Mouse (Mus musculus) limb, embryonic 14.5 days (tissue): ENCODE measurements around the gene Rsph14. TPM values are rescaled to one million over a fixed set of nuclear protein-coding genes. Genes with fewer than 3 reads are reported as not detected.

ENCODE experiments used
- ATAC-seq: fragments of 200-750 bp; cut with Nextera tagmentation; 2 replicates; pipeline ENCODE4 v1.8.0; 2017; ENCODE audit warnings: low read depth, moderate number of reproducible peaks, moderate TSS enrichment; ENCODE audit not compliant: low FRiP score
- DNase-seq: peaks from one replicate; pipeline ENCODE4 v3.0.0-alpha.2; 2015; ENCODE audit warnings: low spot score
- H3K27ac ChIP-seq: fragments of 300-500 bp; sonication (generic); replicated peaks from 2 replicates; pipeline ENCODE4 v1.5.1; 2014; ENCODE audit warnings: low read depth, mild to moderate bottlenecking, low read length, moderate library complexity, mixed read lengths
- H3K27me3 ChIP-seq: fragments of 300-500 bp; sonication (generic); 2 replicates; pipeline ENCODE4 v1.6.1; 2014; ENCODE audit warnings: low read length, mixed read lengths; ENCODE audit not compliant: control insufficient read depth, insufficient read depth
- H3K36me3 ChIP-seq: fragments of 300-500 bp; sonication (generic); 2 replicates; pipeline ENCODE4 v1.6.1; 2014; ENCODE audit warnings: mild to moderate bottlenecking, low read length, moderate library complexity, mixed read lengths; ENCODE audit not compliant: control insufficient read depth, insufficient read depth
- H3K4me1 ChIP-seq: fragments of 300-500 bp; sonication (generic); 2 replicates; pipeline ENCODE4 v1.6.1; 2014; ENCODE audit warnings: antibody characterized with exemption, low read length, mixed read lengths; ENCODE audit not compliant: control insufficient read depth, insufficient read depth
- H3K4me2 ChIP-seq: fragments of 300-500 bp; sonication (generic); replicated peaks from 2 replicates; pipeline ENCODE4 v1.6.1; 2014; ENCODE audit warnings: low read depth, mild to moderate bottlenecking, low read length, moderate library complexity; ENCODE audit not compliant: severe bottlenecking
- H3K4me3 ChIP-seq: fragments of 300-500 bp; sonication (generic); replicated peaks from 2 replicates; pipeline ENCODE4 v1.5.1; 2014; ENCODE audit warnings: low read length
- H3K9ac ChIP-seq: fragments of 300-500 bp; sonication (generic); 2 replicates; pipeline ENCODE4 v1.6.1; 2014; ENCODE audit warnings: mild to moderate bottlenecking, low read depth, low read length, moderate library complexity; ENCODE audit not compliant: severe bottlenecking
- H3K9me3 ChIP-seq: fragments of 300-500 bp; sonication (generic); 2 replicates; pipeline ENCODE4 v1.6.1; 2016; ENCODE audit warnings: low read length; ENCODE audit not compliant: control insufficient read depth
- POLR2A ChIP-seq: fragments of 200-500 bp; IDR thresholded peaks from 2 replicates; pipeline ENCODE4 v1.8.0; 2012; ENCODE audit warnings: inconsistent platforms, mild to moderate bottlenecking, moderate library complexity, borderline replicate concordance; ENCODE audit not compliant: insufficient read depth, insufficient read length; ENCODE audit errors: extremely low read depth
- WGBS: fragments of 180-500 bp; shearing (Covaris S2); extraction: QIAGEN DNeasy Blood & Tissue Kit; methylation state at CpG from one replicate; pipeline ENCODE4 v1.1.7; 2014; 5-methylcytosine and 5-hydroxymethylcytosine counted together
- polyA plus RNA-seq, 2 experiments: library from polyadenylated mRNA; depleted of rRNA in 1 of 2; stranded (reverse) in 1 of 2; unstranded in 1 of 2; fragments of >200 nt; fragmentation: Nextera tagmentation in 1 of 2; extraction: Ambion mirVana in 1 of 2; gene quantifications; 2 replicates each; pipeline versions ENCODE4 v1.2.1 to v1.2.3; 2012 to 2014

Rsph14 gene
- polyA plus RNA-seq, 2 experiments: not detected

DNA sequence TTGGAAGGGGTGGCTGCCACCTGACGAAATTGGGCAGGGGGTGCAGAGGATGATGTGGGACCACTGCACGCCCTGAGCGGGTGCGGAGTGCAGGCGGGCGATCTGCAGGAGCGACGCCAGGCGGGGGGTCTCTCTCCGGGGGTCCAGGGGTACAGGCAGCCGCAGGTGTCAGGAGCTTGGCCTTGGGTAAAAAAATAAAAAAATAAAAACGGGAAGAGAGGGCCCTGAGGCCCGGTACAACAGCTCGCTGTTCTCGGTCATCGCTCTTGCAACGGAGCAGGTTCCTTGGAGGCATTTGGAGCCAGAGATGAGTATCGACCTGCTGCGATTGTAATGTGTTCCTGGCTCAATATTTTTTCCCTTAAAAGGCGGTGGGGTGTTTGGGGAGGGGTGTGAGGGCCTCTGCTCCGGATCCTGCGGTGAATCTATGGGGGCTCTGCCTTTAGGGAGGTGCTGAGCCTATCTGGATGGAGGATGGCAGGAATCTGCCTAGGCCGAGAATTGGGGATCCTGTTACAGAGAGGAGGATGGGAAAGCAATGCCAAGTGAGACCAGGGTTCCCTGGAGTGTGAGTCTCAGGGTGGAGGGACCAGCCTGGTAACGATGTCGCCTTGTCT is 64.6 kb downstream of the Rsph14 start:
- no peak for ATAC-seq
- H3K9ac ChIP-seq: peak overlapping the region; percentile 58
- no peaks in the 10 kb centered on the region for H3K9me3 ChIP-seq
- TF ChIP-seq POLR2A: no peak
- DNase-seq: no peak
- WGBS: 2% methylated on average over 25 of the region's 25 CpGs
- peak overlapping the region; percentile 65 for H3K4me3 ChIP-seq
- no peak overlapping the region for H3K27ac ChIP-seq
- peaks cover 3% of the 10 kb centered on the region for H3K4me1 ChIP-seq
- no peaks in the 10 kb centered on the region for H3K36me3 ChIP-seq
- H3K4me2 ChIP-seq: peak overlapping the region; percentile 93
- peaks cover 14% of the 10 kb centered on the region for H3K27me3 ChIP-seq

DNA sequence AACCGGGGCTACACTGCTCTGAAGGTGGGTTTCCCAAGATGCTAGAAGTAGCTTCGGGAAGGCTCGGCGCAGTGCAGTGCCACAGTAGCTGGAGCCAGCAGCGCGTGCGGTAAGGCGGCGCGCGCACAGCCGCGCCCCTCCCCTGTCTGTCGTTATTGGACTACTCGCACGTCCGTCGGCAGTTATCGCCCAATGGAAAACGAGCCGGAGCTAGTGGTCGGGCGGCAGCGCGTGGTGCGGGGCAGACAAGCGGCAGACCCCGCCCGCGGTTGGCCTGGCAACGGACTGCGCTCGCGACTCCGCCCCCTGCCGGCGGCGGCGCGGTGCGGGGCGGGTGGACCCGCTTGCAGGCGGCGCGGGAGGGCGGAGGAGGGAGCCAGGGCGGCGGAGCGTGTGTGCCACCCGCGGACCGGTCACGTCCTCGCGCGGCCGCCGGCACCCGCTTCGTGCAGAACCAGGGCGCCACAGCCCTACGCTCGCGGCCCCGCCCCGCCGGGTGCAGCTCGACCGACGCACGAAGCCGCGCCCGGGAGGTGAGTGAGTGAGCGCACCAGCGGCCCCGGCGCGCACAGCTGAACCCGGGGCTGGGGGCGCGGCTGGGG is 65.4 kb downstream of the Rsph14 start, which contains the start of gene Gnaz:
Gene Gnaz, plus strand, starts transcription at position 328 of the 602 bp plus-strand sequence.
- DNase-seq (peak; percentile 97), ATAC-seq (peak; percentile 98)
- Histone ChIP-seq H3K27me3 (peaks cover 14% of the 10 kb centered on the region), H3K4me2 (peak within 1 kb of the TSS; percentile 93), H3K27ac (no peak within 1 kb of the TSS), H3K36me3 (no peaks in the 10 kb centered on the region), H3K4me3 (peak within 1 kb of the TSS; percentile 65), H3K9ac (peak within 1 kb of the TSS; percentile 58), H3K4me1 (peaks cover 3% of the 10 kb centered on the region), H3K9me3 (no peaks in the 10 kb centered on the region)
- WGBS: 1% methylated on average over 33 of the region's 83 CpGs
- 0 out of 2 replicates have a peak, but pooled peaks have one; percentile 19 for TF ChIP-seq POLR2A

DNA sequence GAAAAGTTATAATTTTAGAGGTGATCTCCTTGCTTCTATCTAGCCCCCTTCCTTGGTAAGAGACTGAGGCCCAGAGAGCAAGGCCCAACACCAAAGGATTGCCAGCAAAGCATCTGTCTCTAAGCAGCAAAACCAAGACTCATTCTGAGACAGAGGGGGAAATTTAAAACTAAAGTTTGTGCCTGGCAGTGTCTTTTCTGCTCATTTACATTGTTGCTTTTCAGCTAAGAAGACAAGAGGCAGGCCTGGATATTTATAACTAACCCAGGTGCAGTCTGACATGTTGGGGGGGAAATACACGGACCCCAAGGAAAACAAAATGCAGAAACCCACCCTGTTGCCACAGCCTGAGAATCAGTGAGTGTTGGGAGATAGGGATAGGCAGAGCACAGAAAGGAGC is 68.0 kb downstream of the Rsph14 start:
- H3K9ac ChIP-seq: no peak overlapping the region
- peaks cover 3% of the 10 kb centered on the region for H3K4me1 ChIP-seq
- 76% methylated on average over 1 of the region's 1 CpGs for WGBS
- DNase-seq (no peak), ATAC-seq (no peak)
- H3K4me3 ChIP-seq: no peak overlapping the region
- no peaks in the 10 kb centered on the region for H3K36me3 ChIP-seq
- TF ChIP-seq POLR2A: no peak
- H3K4me2 ChIP-seq: no peak overlapping the region
- H3K9me3 ChIP-seq: no peaks in the 10 kb centered on the region
- H3K27me3 ChIP-seq: peaks cover 14% of the 10 kb centered on the region
- H3K27ac ChIP-seq: no peak overlapping the region

DNA sequence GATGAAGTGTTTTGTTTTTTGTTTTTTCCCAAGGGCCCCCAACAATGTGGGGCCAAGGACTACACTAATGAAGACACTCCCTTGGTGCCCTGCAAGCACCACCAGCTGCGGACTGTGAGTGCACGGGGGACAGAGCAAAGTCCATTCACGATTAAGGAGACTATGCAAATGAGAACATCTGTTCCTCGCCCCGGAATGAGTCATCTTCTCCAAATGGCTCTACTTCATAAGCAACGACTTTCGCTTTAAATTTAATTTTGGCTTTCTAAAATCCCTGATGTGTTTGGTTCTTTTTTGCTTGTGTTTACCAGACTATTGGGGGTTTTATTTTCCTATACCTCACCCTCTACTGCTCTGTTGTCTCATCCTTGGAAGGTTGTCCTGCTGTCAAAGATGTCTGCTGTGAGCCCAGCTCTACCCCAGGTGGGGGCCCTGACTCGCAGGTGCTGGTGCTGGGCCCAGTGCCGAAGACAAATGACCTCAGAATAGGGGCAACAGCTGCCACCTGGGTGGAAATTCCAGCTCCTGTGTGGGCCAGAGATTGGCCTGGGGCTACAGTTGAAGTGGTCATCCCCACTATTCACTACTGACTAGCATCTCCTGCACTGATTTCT is 79.4 kb downstream of the Rsph14 start:
- Histone ChIP-seq H3K4me2 (no peak overlapping the region), H3K9me3 (no peaks in the 10 kb centered on the region), H3K36me3 (no peaks in the 10 kb centered on the region), H3K4me1 (no peaks in the 10 kb centered on the region), H3K9ac (no peak overlapping the region), H3K4me3 (no peak overlapping the region), H3K27ac (no peak overlapping the region), H3K27me3 (no peaks in the 10 kb centered on the region)
- WGBS: 54% methylated on average over 9 of the region's 9 CpGs
- no peak for TF ChIP-seq POLR2A
- DNase-seq (no peak), ATAC-seq (no peak)

DNA sequence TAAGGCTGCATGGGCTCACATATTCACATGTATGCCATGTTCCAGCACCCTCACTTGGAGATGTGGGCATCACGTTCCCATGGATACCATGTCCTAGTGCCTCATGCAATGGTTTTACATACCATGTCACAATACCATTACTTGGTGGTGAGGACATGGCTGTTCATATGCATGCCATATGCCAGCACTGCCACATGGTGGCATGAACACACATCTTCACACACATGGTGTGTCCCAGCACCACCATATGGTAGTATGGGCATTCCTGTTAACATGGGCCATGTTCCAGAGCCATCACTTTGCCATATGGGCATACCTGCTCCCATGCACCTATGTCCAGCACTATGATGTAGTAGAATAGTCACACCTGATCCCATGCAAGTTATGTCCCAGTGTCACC is 91.6 kb downstream of the Rsph14 start:
- Histone ChIP-seq H3K4me2 (no peak overlapping the region), H3K36me3 (no peaks in the 10 kb centered on the region), H3K9ac (no peak overlapping the region), H3K27me3 (no peaks in the 10 kb centered on the region), H3K4me3 (no peak overlapping the region), H3K27ac (no peak overlapping the region), H3K4me1 (no peaks in the 10 kb centered on the region), H3K9me3 (no peaks in the 10 kb centered on the region)
- TF ChIP-seq POLR2A: no peak
- no peak for ATAC-seq
- no peak for DNase-seq
- WGBS: 94% methylated on average over 1 of the region's 1 CpGs
